Mouse (Mus musculus) brain, embryonic 14.5 days (tissue): ENCODE data around the gene Six5.

ENCODE experiments used
- CTCF ChIP-seq: fragments of 200-500 bp; IDR thresholded peaks from 2 replicates; pipeline ENCODE4 v1.5.1; 2012; ENCODE audit warnings: inconsistent platforms, mild to moderate bottlenecking, moderate library complexity, borderline replicate concordance; ENCODE audit not compliant: insufficient read depth, insufficient read length; ENCODE audit errors: extremely low read depth
- POLR2A ChIP-seq: fragments of 200-500 bp; IDR thresholded peaks from 2 replicates; pipeline ENCODE4 v1.6.1; 2012; ENCODE audit warnings: mild to moderate bottlenecking, inconsistent platforms, borderline replicate concordance; ENCODE audit not compliant: poor library complexity, insufficient read depth, insufficient read length, severe bottlenecking; ENCODE audit errors: extremely low read depth

DNA sequence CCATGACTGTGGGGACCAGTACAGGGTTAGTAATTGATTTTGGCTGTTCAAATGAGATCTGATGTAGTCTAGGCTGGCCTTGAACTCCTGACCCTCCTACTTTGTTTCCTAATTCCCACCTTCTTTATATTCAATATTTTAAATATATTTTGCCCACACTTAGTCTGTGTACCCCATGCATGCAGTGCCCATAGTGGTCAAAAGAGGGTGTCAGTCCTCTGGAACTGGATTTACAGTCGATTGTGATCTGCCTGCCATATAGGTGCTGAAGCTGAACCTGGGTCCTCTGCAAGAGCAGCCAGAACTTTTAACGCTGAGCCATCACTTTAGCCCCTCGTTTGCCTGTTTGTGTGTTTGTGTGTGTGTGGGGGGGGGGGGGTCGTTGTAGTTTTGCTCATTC lies 36.3 kb downstream of the Six5 start:
- TF ChIP-seq POLR2A: no peak
- TF ChIP-seq CTCF: no peak; the same call in 1 of the 2 replicates
